Mouse (Mus musculus) thymus, adult 2 months (tissue): Measurements from ENCODE around the gene Tfe3. TPM values are rescaled to one million over a fixed set of nuclear protein-coding genes. Genes with fewer than 3 reads are reported as not detected.
A peak's percentile ranks its signal among the peaks of the same experiment; 100 is the strongest.
"Not testable (repeated sequence)": the region's sequence is repeated elsewhere in the genome, so short reads cannot be mapped to it uniquely, and the experiment has no call there.

Source experiments
- DNase-seq: peaks from one replicate; pipeline ENCODE4 v3.0.0; 2021
- H3K27ac ChIP-seq: fragments of 200-500 bp; 2 replicates; pipeline ENCODE4 v1.5.1; 2012; ENCODE audit warnings: low read length, control low read depth; ENCODE audit not compliant: control insufficient read depth, insufficient read depth
- H3K27me3 ChIP-seq: fragments of 200-500 bp; 2 replicates; pipeline ENCODE4 v1.6.1; 2012; ENCODE audit warnings: mild to moderate bottlenecking, low read length, moderate library complexity, mixed read lengths; ENCODE audit not compliant: control insufficient read depth, insufficient read depth
- H3K36me3 ChIP-seq: fragments of 200-500 bp; 2 replicates; pipeline ENCODE4 v1.6.1; 2012; ENCODE audit warnings: mild to moderate bottlenecking, low read length, moderate library complexity; ENCODE audit not compliant: control insufficient read depth, insufficient read depth
- H3K4me1 ChIP-seq: fragments of 200-500 bp; replicated peaks from 2 replicates; pipeline ENCODE4 v1.6.1; 2012; ENCODE audit warnings: low read length; ENCODE audit not compliant: control insufficient read depth, insufficient read depth
- H3K4me3 ChIP-seq: fragments of 200-500 bp; 2 replicates; pipeline ENCODE4 v1.5.1; 2012; ENCODE audit warnings: mild to moderate bottlenecking, low read length, control low read depth, moderate library complexity; ENCODE audit not compliant: control insufficient read depth, insufficient read depth
- CTCF ChIP-seq: fragments of 200-500 bp; IDR thresholded peaks from 2 replicates; pipeline ENCODE4 v1.5.1; 2012; ENCODE audit warnings: mild to moderate bottlenecking, control low read depth, low read length, moderate library complexity, borderline replicate concordance; ENCODE audit not compliant: control insufficient read depth, poor library complexity, insufficient read depth; ENCODE audit errors: extremely low read depth
- POLR2A ChIP-seq: fragments of 200-500 bp; IDR thresholded peaks from 2 replicates; pipeline ENCODE4 v1.6.1; 2012; ENCODE audit warnings: mild to moderate bottlenecking, low read length, control low read depth, moderate library complexity; ENCODE audit not compliant: control insufficient read depth, poor library complexity, insufficient read depth; ENCODE audit errors: extremely low read depth
- WGBS: fragments of 180-500 bp; shearing (Covaris S2); methylation state at CpG from one replicate; pipeline ENCODE4 v1.1.7; 2018; 5-methylcytosine and 5-hydroxymethylcytosine counted together
- polyA plus RNA-seq: library from polyadenylated mRNA; depleted of rRNA; stranded (reverse); fragments of >200 nt; gene quantifications from 2 replicates; pipeline ENCODE4 v1.2.3, GENCODE M21; 2012

Tfe3 gene
- polyA plus RNA-seq, 1 experiment: 26.4 TPM

GRCm38 (mm10) chrX:7745429-7745828 is 16.9 kb upstream of the Tfe3 start:
- WGBS: 95% methylated on average over 8 of the region's 8 CpGs
- no peak for DNase-seq
- Histone ChIP-seq H3K4me1 (peaks cover 3% of the 10 kb centered on the region), H3K27ac (no peak overlapping the region), H3K27me3 (no peaks in the 10 kb centered on the region), H3K36me3 (no peaks in the 10 kb centered on the region), H3K4me3 (no peak overlapping the region)
- TF ChIP-seq POLR2A: no peak
- TF ChIP-seq CTCF: no peak

GRCm38 (mm10) chrX:7750432-7751116 is 11.8 kb upstream of the Tfe3 start, which contains the start of gene Ccdc120:
Ccdc120 (minus strand) TSS chrX:7750905.
- Histone ChIP-seq H3K4me3 (peak within 1 kb of the TSS; percentile 44), H3K27me3 (no peaks in the 10 kb centered on the region), H3K27ac (no peak within 1 kb of the TSS), H3K36me3 (no peaks in the 10 kb centered on the region), H3K4me1 (peaks cover 7% of the 10 kb centered on the region)
- TF ChIP-seq POLR2A (no peak), CTCF (no peak)
- whole genome bisulfite sequencing: 2% methylated on average over 35 of the region's 56 CpGs
- DNase-seq: peak; percentile 22

- H3K27ac ChIP-seq, H3K36me3 ChIP-seq, H3K4me3 ChIP-seq, H3K27me3 ChIP-seq, H3K4me1 ChIP-seq: not testable (repeated sequence)
- peak; percentile 31 for DNase-seq
- 3% methylated on average over 2 of the region's 3 CpGs for WGBS
Observed at GRCm38 (mm10) chrX:7753627-7754026, 8.7 kb upstream of the Tfe3 start.

- 6% methylated on average over 21 of the region's 21 CpGs for WGBS
- Histone ChIP-seq H3K27me3 (no peaks in the 10 kb centered on the region), H3K4me1 (peaks cover 26% of the 10 kb centered on the region), H3K4me3 (peak overlapping the region; percentile 96), H3K27ac (no peak overlapping the region), H3K36me3 (no peaks in the 10 kb centered on the region)
- DNase-seq: no peak
- no peak for TF ChIP-seq POLR2A
- no peak for TF ChIP-seq CTCF
Observed at GRCm38 (mm10) chrX:7762921-7763197, 499 bp downstream of the Tfe3 start.

DNA sequence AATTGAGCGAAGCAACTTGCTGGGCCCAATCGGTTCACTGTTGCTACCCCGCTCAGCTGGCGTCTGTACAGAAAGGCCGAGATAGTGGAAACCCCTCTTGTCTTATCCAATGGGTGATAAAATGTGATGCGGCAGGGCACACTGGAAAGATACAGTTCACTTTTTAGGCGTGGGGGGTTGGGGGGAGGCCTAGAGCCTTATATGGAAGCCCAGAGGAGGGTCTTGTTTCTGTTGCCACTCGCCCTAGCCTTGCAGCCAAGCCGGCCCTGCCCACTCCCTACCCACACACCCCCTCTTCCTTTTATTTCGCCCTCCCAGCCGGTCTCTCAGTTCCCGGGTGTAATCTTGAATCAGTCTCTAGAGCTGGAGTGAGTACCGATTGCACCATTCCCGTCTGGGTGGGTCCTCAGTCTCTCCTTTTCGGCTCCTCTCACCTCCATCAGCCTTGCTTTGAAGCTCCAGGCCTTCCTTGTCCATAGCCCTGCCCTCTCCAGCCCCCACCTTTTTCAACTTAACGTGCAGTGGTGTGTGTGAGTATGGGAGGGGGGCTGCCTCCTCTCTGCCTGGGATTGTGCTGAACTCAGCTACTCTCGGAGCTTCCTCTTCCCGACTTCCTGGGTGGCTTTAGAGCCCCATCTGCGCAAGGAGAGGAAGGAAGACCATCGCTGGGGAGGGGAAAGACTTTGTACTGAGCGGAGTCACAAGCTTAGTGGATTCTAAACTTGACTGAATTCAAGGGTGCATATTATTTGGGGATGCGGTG is 1.5 kb downstream of the Tfe3 start:
- Histone ChIP-seq H3K36me3 (no peaks in the 10 kb centered on the region), H3K4me3 (peak overlapping the region; percentile 96), H3K27ac (peak overlapping the region; percentile 57; the same call in 1 of the 2 replicates), H3K4me1 (peaks cover 26% of the 10 kb centered on the region), H3K27me3 (no peaks in the 10 kb centered on the region)
- DNase-seq: peak; percentile 10
- 2% methylated on average over 22 of the region's 22 CpGs for WGBS
- TF ChIP-seq CTCF (no peak), POLR2A (no peak)

DNA sequence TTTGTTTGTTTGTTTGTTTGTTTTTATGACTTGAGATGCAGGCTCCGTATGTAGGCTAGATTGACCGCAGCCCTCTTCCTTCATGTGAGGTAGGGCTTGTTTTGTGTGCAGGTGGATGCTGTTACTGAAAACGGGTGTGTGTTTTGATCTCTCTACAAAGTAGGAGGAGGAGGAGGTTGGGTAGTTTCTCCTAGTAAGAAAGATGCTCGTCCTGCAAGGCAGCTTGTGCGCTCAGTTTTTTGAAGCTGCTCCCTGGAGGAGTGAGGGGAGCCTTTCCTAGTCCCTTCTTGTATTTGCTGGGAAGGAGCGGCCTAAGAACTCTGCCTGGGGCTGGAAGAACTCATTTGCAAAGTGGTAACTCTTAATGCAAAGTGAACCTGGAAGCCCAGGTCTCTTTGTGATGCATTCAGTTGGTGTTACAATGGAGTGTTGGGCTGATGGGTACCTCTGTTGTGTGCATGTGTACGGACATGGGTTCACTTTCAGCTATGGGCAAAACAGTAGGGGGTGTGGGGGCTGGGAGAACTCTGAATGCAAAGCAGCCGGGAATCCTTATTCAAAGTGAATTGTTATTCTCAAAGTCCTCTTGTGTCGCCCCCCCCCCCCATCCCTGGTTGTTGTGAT is 2.4 kb downstream of the Tfe3 start:
- no peaks in the 10 kb centered on the region for H3K27me3 ChIP-seq
- no peak overlapping the region for H3K4me3 ChIP-seq
- DNase-seq: no peak
- no peak overlapping the region for H3K27ac ChIP-seq
- H3K36me3 ChIP-seq: no peaks in the 10 kb centered on the region
- WGBS: 58% methylated on average over 9 of the region's 9 CpGs
- H3K4me1 ChIP-seq: peaks cover 26% of the 10 kb centered on the region
- TF ChIP-seq POLR2A: no peak
- no peak for TF ChIP-seq CTCF

GRCm38 (mm10) chrX:7765281-7765670 is 2.9 kb downstream of the Tfe3 start:
- no peak overlapping the region for H3K4me3 ChIP-seq
- no peak overlapping the region for H3K27ac ChIP-seq
- H3K27me3 ChIP-seq: no peaks in the 10 kb centered on the region
- H3K4me1 ChIP-seq: peaks cover 26% of the 10 kb centered on the region
- WGBS: 93% methylated on average over 13 of the region's 13 CpGs
- TF ChIP-seq CTCF (no peak), POLR2A (no peak)
- no peaks in the 10 kb centered on the region for H3K36me3 ChIP-seq
- no peak for DNase-seq
